Mouse (Mus musculus): ENCODE data around the gene Atg14.
"Not testable (repeated sequence)": the region's sequence is repeated elsewhere in the genome, so short reads cannot be mapped to it uniquely, and the experiment has no call there.

The Atg14 gene

DNA sequence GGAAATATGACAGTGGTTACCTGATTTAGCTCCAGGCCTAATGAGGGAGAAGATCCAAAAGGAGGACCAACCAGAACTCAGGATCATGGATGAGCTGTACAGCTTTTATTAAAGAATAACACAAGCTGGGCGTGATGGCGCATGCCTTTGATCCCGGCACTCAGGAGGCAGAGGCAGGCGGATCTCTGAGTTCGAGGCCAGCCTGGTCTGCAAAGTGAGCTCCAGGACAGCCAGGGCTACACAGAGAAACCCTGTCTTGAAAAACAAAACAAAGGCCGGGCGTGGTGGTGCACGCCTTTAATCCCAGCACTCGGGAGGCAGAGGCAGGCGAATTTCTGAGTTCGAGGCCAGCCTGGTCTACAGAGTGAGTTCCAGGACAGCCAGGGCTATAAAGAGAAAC lies at the start of gene Atg14:
Atg14 (minus strand) TSS at position 101 of the 400 bp plus-strand sequence.
- DNase-seq (ENCODE audit: low read depth, low spot score) = not testable (repeated sequence)

GRCm38 (mm10) chr14:47618891-47619290 lies 48.4 kb upstream of the Atg14 start:
- no peak for DNase-seq (ENCODE audit: low read depth, low spot score)

DNA sequence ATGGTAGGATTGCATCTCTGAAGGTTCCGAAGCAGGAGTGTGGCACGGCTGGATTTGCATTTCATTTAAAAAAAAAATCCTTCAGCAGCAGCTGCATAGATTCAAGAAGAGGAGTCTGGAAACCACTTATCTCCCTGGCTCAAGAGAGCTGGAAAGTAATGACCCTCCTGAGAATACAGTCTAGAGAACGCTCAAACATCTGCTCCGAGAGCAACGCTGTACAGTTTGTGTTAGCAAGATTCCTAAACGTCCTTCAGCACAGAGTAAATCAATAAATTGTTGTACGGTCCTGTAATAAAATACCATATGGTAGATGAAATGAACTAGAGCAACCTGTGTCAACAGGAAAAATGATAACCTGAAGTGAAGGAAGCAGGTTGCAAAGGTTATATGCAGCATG lies 42.8 kb upstream of the Atg14 start:
- no peak for DNase-seq (ENCODE audit: low read depth, low spot score)

DNA sequence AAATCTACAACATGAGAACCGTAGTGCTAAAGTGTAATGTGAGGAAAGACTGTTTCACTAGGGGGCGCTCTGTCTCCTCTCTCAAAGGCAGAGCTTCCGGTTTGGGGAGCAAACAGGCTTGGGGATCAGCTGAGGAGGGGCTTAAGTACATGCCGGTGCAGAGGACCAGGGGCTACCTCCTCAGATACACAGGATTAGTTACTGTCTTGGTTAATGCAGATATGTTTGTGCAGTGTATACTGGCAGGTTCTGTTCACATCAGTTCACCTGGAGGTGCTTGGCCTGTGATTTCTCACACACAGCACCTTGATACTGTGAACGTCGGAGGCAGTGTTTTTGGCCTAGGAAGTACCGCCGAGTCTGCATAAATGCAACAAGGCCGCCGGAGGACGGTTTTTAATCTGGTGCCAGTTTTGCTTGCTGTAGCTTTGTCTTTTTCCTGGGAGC lies 27.5 kb upstream of the Atg14 start:
- peak; percentile 69 for DNase-seq (ENCODE audit: low read depth, low spot score)

GRCm38 (mm10) chr14:47594426-47595103 lies 24.1 kb upstream of the Atg14 start:
- DNase-seq (ENCODE audit: low read depth, low spot score) = no peak

- no peak for DNase-seq (ENCODE audit: low read depth, low spot score)
Observed at GRCm38 (mm10) chr14:47590391-47590975, 20.0 kb upstream of the Atg14 start.

DNA sequence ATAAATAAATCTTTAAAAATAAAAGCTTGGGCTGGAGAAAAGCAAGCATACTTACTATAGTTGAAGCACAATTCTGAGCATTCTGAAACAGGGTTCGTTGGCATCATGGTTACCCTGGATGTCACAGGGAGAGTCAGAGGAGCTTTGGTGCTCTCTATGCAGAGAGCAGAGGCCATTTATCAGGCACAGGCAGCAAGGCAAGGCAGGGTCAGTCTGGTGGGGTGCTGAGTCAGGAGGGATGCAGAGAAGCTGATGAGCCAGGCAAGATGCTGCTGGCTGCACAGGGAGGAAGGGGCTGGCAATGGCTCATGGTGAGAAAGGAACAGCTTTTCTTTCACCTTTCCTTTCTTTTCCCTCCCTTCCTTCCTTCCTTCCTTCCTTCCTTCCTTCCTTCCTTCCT lies 19.0 kb upstream of the Atg14 start:
- DNase-seq (ENCODE audit: low read depth, low spot score) = no peak

GRCm38 (mm10) chr14:47584346-47584745 lies 13.9 kb upstream of the Atg14 start:
- no peak for DNase-seq (ENCODE audit: low read depth, low spot score)

DNA sequence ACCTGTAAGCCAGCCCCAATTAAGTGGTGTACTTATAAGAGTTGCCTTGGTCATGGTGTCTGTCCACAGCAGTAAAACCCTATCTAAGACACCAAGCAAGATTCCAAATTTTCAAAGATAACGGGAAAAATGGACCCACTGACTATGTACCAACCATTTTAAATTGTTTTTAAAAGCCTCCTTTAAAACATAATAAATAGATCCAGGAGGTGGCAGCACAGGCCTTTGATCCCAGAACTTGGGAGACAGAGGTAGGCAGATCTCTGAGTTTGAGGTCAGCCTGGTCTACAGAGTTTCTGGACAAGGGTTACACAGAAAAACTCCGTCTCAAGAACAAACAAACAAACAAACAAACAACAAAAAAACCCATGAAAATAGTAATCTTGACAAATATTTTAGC lies 11.2 kb upstream of the Atg14 start:
- no peak for DNase-seq (ENCODE audit: low read depth, low spot score)

DNA sequence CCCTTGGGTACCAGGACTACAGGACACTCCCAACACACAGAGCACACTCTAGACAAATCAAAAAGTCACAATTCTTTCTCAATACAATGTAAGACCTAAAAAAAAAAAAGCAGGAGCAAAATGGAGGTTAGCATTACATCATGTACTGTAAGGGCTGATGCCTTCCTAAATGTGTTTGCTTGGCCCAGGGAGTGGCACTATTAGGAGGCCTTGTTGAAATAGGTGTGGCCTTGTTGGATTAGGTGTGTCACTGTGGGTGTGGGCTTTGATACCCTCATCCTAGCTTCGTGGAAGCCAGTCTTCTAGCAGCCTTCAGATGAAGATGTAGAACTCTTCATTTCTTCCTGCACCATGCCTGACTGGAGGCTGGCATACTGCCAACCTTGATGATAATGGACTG lies 10.8 kb upstream of the Atg14 start:
- DNase-seq (ENCODE audit: low read depth, low spot score) = no peak

GRCm38 (mm10) chr14:47578086-47578485 lies 7.6 kb upstream of the Atg14 start:
- peak; percentile 3 for DNase-seq (ENCODE audit: low read depth, low spot score)

DNA sequence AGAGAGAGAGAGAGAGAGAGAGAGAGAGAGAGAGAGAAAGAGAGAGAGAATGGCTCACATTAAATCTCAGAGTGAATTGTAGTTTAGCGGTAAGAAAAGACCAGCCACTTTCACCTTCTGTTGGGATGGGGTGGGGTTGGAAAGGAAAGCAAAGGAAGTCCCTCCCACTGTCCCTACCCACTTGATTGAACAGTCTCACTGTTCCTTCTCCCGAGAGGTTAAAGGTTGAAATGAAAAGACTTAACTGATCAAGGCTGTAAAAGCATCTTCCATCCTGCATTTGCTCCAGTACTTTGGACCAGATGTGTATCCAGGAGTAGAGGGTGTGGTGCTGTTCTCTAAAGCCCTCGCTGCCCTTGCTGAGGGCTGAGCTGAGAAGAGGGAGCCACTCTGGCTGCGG lies 6.2 kb upstream of the Atg14 start:
- no peak for DNase-seq (ENCODE audit: low read depth, low spot score)

GRCm38 (mm10) chr14:47574721-47575120 lies 4.3 kb upstream of the Atg14 start:
- peak; percentile 17 for DNase-seq (ENCODE audit: low read depth, low spot score)

DNA sequence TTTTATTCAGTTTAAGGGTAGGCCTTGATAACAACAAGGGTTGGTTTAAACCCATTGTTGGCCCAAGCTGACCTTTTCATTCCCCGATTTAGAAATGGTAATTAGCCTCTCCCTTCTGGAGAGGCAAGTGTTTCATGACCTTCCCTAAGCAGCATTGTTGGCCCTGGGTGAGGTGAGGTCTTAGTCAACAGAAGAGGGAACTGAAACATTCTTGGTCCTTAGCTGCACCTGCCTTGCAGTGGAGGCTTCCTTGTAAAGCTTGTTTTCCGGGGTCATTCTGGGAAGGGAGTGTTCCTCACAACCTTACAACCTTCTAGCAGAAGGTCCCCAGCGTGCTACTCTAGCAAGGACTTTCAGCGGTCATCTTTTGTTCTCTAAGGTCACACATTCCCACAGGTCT lies 2.3 kb upstream of the Atg14 start:
- DNase-seq (ENCODE audit: low read depth, low spot score) = no peak

DNA sequence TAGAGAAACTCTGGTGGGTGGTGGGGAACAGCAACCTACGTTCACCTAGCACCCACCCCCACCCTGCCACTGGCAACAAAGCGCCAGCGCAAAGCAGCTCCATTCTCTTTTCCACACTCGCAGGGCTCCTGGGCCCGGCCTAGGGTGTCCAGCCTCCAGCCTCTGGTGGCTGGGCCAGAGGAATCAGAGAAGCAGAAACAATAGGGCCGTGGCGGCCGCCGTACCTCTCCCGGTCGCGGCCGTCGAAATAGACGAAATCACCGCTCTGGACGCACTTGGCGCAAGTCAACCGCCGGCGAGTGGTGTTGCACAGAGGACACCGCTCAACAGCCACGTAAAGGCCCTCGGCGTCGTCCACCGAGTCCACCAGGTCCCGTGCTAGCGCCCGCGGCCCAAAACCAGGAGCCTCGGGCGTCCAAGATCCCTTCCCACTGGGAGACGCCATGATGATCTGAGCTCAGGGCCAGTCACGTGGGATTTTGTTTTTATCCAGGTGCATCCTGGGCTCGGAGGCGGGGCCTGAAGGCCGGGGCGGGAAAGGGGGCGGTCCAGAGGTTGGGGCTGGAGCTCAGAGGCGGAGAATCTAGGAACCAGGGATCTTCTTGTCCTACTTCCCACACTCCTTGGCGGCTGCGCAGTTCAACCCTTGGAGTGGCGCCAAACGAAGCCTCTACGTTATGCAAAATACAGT lies 2.3 kb downstream of the Atg14 start:
- peak; percentile 94 for DNase-seq (ENCODE audit: low read depth, low spot score)

- no peak for DNase-seq (ENCODE audit: low read depth, low spot score)
Observed at GRCm38 (mm10) chr14:47563106-47563505, 7.3 kb downstream of the Atg14 start.

- no peak for DNase-seq (ENCODE audit: low read depth, low spot score)
Observed at GRCm38 (mm10) chr14:47562530-47562929, 7.9 kb downstream of the Atg14 start.

- no peak for DNase-seq (ENCODE audit: low read depth, low spot score)
Observed at GRCm38 (mm10) chr14:47560714-47561113, 9.7 kb downstream of the Atg14 start.

- no peak for DNase-seq (ENCODE audit: low read depth, low spot score)
Observed at GRCm38 (mm10) chr14:47555225-47555624, 15.2 kb downstream of the Atg14 start.

DNA sequence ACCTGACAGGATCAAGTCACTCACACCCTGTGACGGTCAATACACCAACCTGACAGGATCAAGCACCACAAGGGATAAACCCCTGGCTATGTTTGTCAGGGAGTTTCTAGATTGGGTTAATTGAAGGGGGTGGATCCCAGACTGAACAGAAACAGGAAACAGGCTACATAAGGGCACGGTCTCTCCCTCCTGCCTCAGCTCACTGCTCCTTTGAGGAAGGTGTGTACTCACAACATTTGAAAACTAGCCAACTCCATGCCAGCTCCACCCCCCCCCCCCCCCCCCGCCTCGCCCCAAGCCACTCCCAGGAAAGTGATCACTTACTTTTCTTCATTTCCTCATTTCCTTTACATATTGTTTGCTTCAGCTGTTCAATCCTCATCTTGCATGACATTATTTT lies 16.2 kb downstream of the Atg14 start:
- no peak for DNase-seq (ENCODE audit: low read depth, low spot score)

DNA sequence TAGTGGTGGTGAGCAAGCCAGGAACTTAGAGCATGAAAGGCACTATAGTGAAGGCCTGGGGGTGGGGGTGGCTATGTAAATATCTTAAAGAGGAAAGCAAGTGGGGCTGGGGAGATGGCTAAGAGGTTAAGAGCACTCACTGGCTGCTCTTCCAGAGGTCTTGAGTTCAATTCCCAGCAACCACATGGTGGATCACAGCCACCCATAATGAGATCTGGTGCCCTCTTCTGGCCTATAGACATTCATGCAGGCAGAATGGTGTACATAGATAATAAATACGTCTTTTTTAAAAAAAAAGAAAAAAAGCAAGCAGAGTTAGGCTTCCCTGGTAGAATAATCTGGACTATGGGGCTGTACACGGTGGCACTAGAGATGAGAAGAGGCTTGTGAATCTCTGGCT lies 17.1 kb downstream of the Atg14 start:
- DNase-seq (ENCODE audit: low read depth, low spot score) = peak; percentile 9

- DNase-seq (ENCODE audit: low read depth, low spot score) = no peak
Observed at GRCm38 (mm10) chr14:47551668-47552067, 18.8 kb downstream of the Atg14 start.

GRCm38 (mm10) chr14:47544877-47545276 lies 25.6 kb downstream of the Atg14 start:
- DNase-seq (ENCODE audit: low read depth, low spot score) = no peak
